Mouse (Mus musculus): ENCODE measurements around the gene Ccsap.

GRCm38 (mm10) chr8:123899366-123899765, 39.4 kb upstream of the Ccsap start:
- no peak for TF ChIP-seq CTCF (IDR thresholded peaks at IDR 0.05; ENCODE audit: borderline replicate concordance, insufficient read depth, low read depth, low read length)
- no peak for TF ChIP-seq POLR2A (IDR thresholded peaks at IDR 0.05; ENCODE audit: borderline replicate concordance, insufficient read depth, low read length)

Measured in cerebellum, adult 2 months (tissue).